Mouse (Mus musculus): ENCODE measurements around the gene Vmn1r199.

GRCm38 (mm10) chr13:22383401-22383800, 3.8 kb downstream of the Vmn1r199 start:
- no peak for TF ChIP-seq HCFC1 (IDR thresholded peaks at IDR 0.05; ENCODE audit: low read depth, low read length)
- no peak for TF ChIP-seq CTCF (IDR thresholded peaks at IDR 0.05 in 2 of 3, conservative IDR thresholded peaks at IDR 0.05 in 1 of 3; ENCODE audit: control insufficient read depth in 1 of 3, insufficient read depth in 1 of 3, low read depth in 2 of 3, low read length in 3 of 3, poor library complexity in 1 of 3, severe bottlenecking in 1 of 3)
- TF ChIP-seq EP300 (IDR thresholded peaks at IDR 0.05; ENCODE audit: low read depth in 1 of 2, low read length in 2 of 2), result no peak
- TF ChIP-seq GATA1 (IDR thresholded peaks at IDR 0.05; ENCODE audit: low read depth, low read length), result no peak
- no peak for TF ChIP-seq POLR2A (IDR thresholded peaks at IDR 0.05; ENCODE audit: control insufficient read depth in 1 of 2, insufficient read depth in 1 of 2, low read depth in 1 of 2, low read length in 2 of 2, poor library complexity in 1 of 2)
- no peak for TF ChIP-seq POLR2AphosphoS2 (IDR thresholded peaks at IDR 0.05; ENCODE audit: low read length)
- no peak for TF ChIP-seq ZMIZ1 (IDR thresholded peaks at IDR 0.05; ENCODE audit: low read depth, low read length)
- no peak for TF ChIP-seq UBTF (IDR thresholded peaks at IDR 0.05; ENCODE audit: borderline replicate concordance, insufficient read depth, low read depth, low read length)
- no peak for TF ChIP-seq MAX (IDR thresholded peaks at IDR 0.05; ENCODE audit: low read length)
- no peak for TF ChIP-seq ZKSCAN1 (IDR thresholded peaks at IDR 0.05; ENCODE audit: low read depth, low read length)
- no peak for TF ChIP-seq POLR2AphosphoS5 (IDR thresholded peaks at IDR 0.05; ENCODE audit: borderline replicate concordance, low read depth, low read length)
- TF ChIP-seq KAT2A (conservative IDR thresholded peaks at IDR 0.05; ENCODE audit: low read depth, low read length), result no peak
- TF ChIP-seq TBP (IDR thresholded peaks at IDR 0.05; ENCODE audit: low read depth, low read length), result no peak
- TF ChIP-seq TAL1 (IDR thresholded peaks at IDR 0.05; ENCODE audit: low read length), result no peak

All from MEL (cell line).